Mouse (Mus musculus): ENCODE results near the gene Nop2. TPM values are rescaled to one million over a fixed set of nuclear protein-coding genes. Genes with fewer than 3 reads are reported as not detected.
A peak's percentile ranks its signal among the peaks of the same experiment; 100 is the strongest.

The Nop2 gene
- polyA plus RNA-seq, 1 experiment: 24.5 TPM

DNA sequence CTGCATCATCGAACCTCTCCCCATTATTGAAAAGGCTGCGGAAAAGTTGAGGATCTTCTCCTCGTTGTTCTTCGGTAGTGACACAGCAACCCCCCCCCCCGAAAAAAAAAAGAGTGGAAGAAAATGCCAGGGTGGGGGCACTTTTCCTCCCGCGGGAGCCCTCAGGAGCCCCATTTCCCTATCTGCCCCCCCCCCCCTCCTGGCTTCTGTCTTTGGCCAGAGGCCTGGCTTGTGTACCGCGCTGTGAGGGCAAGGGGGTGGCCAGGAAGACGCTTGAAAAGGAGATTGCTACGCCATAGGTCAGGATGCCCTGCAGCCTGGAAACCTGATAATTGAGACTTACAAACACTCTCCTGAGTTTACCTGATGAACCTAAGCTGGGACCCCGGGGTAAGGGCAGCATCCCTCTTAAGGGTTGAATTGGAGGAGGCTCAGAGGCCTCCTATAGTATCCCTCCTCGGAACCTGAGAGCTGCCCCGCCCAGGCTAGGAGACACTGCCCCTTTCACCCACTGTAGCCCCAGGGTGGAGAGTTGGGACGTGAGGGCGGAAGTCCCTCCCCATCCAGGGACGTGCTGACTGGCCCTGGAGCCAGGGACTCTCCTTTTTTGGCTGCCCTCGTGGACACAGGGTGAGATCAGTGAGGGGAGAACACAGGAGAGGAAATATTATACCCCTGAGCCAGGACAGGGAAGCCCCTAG is 34.5 kb downstream of the Nop2 start, which contains the start of gene Gapdh:
Gapdh (minus strand) TSS at position 417 of the 701 bp plus-strand sequence.
- Histone ChIP-seq H3K4me1 (peaks cover 67% of the 10 kb centered on the region), H3K9me3 (no peaks in the 10 kb centered on the region), H3K4me3 (replicated peaks) (peak within 1 kb of the TSS; percentile 100), H3K36me3 (replicated peaks; ENCODE audit: low read length) (peaks cover 76% of the 10 kb centered on the region), H3K27me3 (replicated peaks) (no peaks in the 10 kb centered on the region)
- TF ChIP-seq GATA1 (IDR thresholded peaks at IDR 0.05; ENCODE audit: borderline replicate concordance, low read length) (no peak), FLI1 (IDR thresholded peaks at IDR 0.05; ENCODE audit: low read length) (no peak)

DNA sequence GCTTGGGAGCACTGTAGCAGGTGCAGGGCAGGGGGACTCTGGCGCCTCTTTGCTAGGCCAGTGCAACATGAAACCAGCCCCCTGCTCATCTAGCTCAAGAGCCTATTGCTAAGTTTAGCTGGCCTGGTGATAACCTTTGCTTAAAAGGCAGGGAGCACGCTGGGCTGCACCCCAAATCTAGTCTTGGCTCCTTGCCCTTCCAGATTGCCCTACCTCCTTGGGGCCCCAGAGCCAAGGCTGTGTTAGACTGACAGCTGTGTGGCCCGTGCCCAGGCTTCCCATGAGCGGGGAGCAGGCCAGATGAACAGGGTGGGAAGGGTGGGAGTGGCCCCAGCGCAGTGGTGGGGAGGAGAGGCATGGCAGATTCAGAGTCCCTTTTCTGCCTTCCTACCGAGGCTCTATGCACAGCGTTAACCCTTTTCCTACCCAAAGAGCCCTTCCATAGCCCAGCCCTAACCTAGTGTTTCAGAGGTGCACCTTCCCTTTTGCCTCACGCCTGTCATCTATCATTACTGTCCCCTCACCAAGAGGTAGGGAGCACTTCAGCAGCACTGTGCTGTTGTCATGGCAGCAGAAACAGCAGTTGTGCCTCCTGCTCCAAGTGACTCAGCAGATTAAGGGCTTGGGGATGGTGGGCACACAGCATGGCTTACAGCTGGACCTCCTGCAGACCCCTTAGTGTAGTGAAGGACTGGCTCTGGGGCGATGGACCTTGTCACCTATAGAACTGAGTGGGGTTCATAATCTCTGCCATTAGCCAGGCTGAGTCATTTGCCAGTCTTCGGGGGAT is 35.3 kb downstream of the Nop2 start:
- Histone ChIP-seq H3K4me1 (peaks cover 63% of the 10 kb centered on the region), H3K4me3 (replicated peaks) (peak overlapping the region; percentile 100), H3K36me3 (replicated peaks; ENCODE audit: low read length) (peaks cover 77% of the 10 kb centered on the region), H3K27me3 (replicated peaks) (no peaks in the 10 kb centered on the region), H3K9me3 (no peaks in the 10 kb centered on the region)
- no peak for TF ChIP-seq GATA1 (IDR thresholded peaks at IDR 0.05; ENCODE audit: borderline replicate concordance, low read length)
- no peak for TF ChIP-seq FLI1 (IDR thresholded peaks at IDR 0.05; ENCODE audit: low read length)

DNA sequence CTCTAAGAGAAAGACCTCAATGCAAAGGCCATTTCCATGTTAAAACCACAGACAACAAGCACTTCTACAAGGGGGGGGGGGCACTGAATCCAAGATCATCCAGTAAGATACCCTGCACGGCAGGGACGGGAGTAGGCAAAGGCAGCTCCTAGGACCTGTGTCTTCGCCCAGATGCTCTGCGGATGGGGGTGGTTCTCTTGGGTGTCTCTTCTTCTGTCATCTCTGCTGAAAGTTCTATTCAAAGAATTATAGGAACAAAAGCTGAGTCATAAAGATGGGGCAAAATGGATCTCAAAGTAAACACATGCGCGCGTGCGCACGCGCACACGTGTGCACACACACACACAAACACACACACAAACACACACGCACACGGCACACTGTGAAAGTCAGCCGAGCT is 36.4 kb downstream of the Nop2 start:
- Histone ChIP-seq H3K4me3 (replicated peaks) (no peak overlapping the region), H3K36me3 (replicated peaks; ENCODE audit: low read length) (peaks cover 80% of the 10 kb centered on the region), H3K27me3 (replicated peaks) (no peaks in the 10 kb centered on the region), H3K9me3 (no peaks in the 10 kb centered on the region), H3K4me1 (peaks cover 55% of the 10 kb centered on the region)
- TF ChIP-seq FLI1 (IDR thresholded peaks at IDR 0.05; ENCODE audit: low read length) (no peak), GATA1 (IDR thresholded peaks at IDR 0.05; ENCODE audit: borderline replicate concordance, low read length) (no peak)

DNA sequence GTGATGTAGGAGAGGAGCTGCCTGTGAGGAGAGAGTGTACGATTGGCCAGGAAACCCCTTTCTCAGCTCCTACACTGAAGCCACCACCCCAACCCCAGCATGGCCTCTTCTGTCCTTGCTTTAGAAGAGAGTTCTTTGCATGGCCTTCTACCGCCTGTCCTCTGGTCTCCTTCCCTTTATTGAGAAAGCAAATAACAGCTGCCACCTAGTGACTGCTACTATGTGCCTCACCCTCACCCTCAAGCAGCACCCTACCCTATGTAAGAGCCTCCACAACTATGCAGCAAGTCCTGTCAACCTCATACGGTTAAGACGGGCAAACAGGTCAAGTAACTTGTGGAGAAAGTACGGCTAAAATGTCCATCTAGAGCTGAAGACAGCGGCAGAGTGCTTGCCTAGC is 38.5 kb downstream of the Nop2 start:
- TF ChIP-seq GATA1 (IDR thresholded peaks at IDR 0.05; ENCODE audit: borderline replicate concordance, low read length) (no peak), FLI1 (IDR thresholded peaks at IDR 0.05; ENCODE audit: low read length) (no peak)
- no peaks in the 10 kb centered on the region for H3K27me3 ChIP-seq (replicated peaks)
- peaks cover 80% of the 10 kb centered on the region for H3K36me3 ChIP-seq (replicated peaks; ENCODE audit: low read length)
- H3K4me3 ChIP-seq (replicated peaks): no peak overlapping the region
- H3K9me3 ChIP-seq: no peaks in the 10 kb centered on the region
- peaks cover 39% of the 10 kb centered on the region for H3K4me1 ChIP-seq

DNA sequence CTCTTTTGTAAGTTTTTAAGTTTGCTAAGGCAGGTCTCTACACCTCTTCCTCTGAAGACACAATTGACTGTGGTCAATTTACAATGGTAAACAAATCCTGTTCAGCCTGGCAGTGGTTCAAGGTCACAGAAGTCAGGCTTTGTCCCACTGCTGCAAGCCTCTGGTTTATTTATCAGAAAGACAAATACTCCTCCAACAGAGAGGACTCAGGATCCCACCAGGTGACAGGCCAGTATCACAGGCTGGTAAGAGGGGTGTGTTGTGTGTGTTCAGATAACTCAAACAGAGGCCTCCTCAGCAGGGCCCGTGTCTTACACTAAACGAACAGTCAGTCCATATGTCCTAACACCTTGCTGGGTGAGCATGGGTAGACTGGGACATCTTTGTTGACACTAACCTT is 40.8 kb downstream of the Nop2 start:
- Histone ChIP-seq H3K27me3 (replicated peaks) (no peaks in the 10 kb centered on the region), H3K4me1 (peaks cover 24% of the 10 kb centered on the region), H3K36me3 (replicated peaks; ENCODE audit: low read length) (peaks cover 99% of the 10 kb centered on the region), H3K9me3 (no peaks in the 10 kb centered on the region), H3K4me3 (replicated peaks) (no peak overlapping the region)
- no peak for TF ChIP-seq GATA1 (IDR thresholded peaks at IDR 0.05; ENCODE audit: borderline replicate concordance, low read length)
- no peak for TF ChIP-seq FLI1 (IDR thresholded peaks at IDR 0.05; ENCODE audit: low read length)

DNA sequence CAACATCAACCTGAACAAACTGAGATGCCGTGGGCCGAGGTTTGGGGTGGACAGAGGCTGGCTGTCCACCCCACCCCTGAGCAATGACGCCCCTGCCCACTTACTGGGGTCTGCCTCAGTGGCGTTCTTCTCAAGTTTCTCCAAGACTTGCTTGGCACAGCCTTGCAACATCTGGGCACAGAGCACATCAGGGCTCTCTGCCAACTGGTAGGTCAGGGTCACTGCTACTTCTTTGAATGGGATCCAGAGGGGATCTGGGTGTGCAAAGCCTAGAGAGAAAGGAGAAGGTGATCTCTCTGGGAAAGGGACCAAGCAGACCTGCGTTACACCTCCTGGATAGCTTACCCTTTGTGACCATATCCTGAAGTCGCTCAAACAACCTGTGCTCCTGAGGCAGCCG is 41.5 kb downstream of the Nop2 start:
- TF ChIP-seq GATA1 (IDR thresholded peaks at IDR 0.05; ENCODE audit: borderline replicate concordance, low read length): no peak
- TF ChIP-seq FLI1 (IDR thresholded peaks at IDR 0.05; ENCODE audit: low read length): no peak
- no peak overlapping the region for H3K4me3 ChIP-seq (replicated peaks)
- no peaks in the 10 kb centered on the region for H3K9me3 ChIP-seq
- peaks cover 16% of the 10 kb centered on the region for H3K4me1 ChIP-seq
- H3K36me3 ChIP-seq (replicated peaks; ENCODE audit: low read length): peaks cover 99% of the 10 kb centered on the region
- no peaks in the 10 kb centered on the region for H3K27me3 ChIP-seq (replicated peaks)

DNA sequence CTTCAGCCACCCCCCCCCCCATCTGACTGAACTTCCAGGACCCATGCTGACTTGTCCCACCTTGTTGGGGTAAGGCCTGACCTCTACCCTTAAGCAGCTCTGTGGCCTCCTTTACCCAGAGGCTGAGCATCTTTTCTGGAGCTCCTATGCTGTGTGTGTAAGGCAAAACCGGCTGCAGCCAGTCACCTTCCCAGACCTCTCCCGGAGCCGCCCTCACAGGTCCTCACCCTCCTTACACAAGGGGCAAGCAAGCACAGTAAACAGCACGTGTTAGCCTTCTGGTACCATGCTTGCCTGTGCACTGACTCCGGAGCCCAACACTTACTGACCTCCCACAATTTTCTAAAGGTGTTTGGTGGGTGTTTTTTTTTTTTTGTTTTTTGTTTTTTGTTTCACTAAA is 43.8 kb downstream of the Nop2 start:
- no peaks in the 10 kb centered on the region for H3K27me3 ChIP-seq (replicated peaks)
- no peaks in the 10 kb centered on the region for H3K9me3 ChIP-seq
- no peak overlapping the region for H3K4me3 ChIP-seq (replicated peaks)
- peaks cover 97% of the 10 kb centered on the region for H3K36me3 ChIP-seq (replicated peaks; ENCODE audit: low read length)
- H3K4me1 ChIP-seq: no peaks in the 10 kb centered on the region
- TF ChIP-seq GATA1 (IDR thresholded peaks at IDR 0.05; ENCODE audit: borderline replicate concordance, low read length): no peak
- TF ChIP-seq FLI1 (IDR thresholded peaks at IDR 0.05; ENCODE audit: low read length): no peak

DNA sequence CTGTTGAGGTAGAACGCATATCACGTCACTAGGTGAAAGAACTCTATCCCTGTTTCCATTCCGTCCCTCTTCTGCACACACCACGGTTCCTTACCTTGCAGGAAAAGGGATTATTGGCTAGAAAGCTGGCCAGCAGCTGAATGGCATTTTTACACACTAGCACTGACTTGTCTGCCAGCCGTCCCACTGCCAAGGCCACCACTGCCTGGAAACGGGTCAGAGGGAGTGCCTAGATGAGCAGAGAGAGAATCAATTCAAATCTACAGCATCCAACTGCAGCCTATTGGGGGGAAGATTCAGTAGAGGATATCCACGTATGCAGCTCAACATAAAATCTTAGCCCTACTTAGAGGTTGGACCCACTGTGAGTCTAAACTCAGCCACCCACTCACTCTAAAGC is 47.9 kb downstream of the Nop2 start:
- TF ChIP-seq FLI1 (IDR thresholded peaks at IDR 0.05; ENCODE audit: low read length) (no peak), GATA1 (IDR thresholded peaks at IDR 0.05; ENCODE audit: borderline replicate concordance, low read length) (no peak)
- H3K4me3 ChIP-seq (replicated peaks): no peak overlapping the region
- no peaks in the 10 kb centered on the region for H3K9me3 ChIP-seq
- peaks cover 95% of the 10 kb centered on the region for H3K36me3 ChIP-seq (replicated peaks; ENCODE audit: low read length)
- no peaks in the 10 kb centered on the region for H3K27me3 ChIP-seq (replicated peaks)
- H3K4me1 ChIP-seq: 0 out of 2 replicates have a peak, but pooled peaks cover 3% of the 10 kb centered on the region

DNA sequence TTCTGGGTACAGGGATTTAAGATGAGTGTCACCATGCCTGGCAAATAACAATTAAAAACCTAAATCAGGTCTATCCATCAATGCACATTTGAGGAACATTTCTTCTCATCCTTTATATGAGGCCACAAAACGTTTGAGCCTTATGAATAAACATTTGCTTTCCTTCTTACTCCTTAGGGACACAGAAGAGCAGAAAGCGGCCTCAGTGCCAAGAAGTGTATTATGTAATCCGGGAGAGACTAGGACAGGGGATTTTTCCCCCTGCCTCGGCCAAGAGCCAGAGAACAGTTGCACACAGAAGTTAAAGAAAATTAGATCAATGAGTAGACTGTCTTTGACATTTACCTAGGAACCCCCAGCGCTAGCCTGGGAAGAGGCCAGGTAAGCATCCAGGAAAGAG is 50.4 kb downstream of the Nop2 start:
- no peaks in the 10 kb centered on the region for H3K27me3 ChIP-seq (replicated peaks)
- H3K9me3 ChIP-seq: no peaks in the 10 kb centered on the region
- TF ChIP-seq FLI1 (IDR thresholded peaks at IDR 0.05; ENCODE audit: low read length) (no peak), GATA1 (IDR thresholded peaks at IDR 0.05; ENCODE audit: borderline replicate concordance, low read length) (no peak)
- H3K36me3 ChIP-seq (replicated peaks; ENCODE audit: low read length): peaks cover 95% of the 10 kb centered on the region
- peaks cover 4% of the 10 kb centered on the region; the same call in 1 of the 2 replicates for H3K4me1 ChIP-seq
- no peak overlapping the region for H3K4me3 ChIP-seq (replicated peaks)

DNA sequence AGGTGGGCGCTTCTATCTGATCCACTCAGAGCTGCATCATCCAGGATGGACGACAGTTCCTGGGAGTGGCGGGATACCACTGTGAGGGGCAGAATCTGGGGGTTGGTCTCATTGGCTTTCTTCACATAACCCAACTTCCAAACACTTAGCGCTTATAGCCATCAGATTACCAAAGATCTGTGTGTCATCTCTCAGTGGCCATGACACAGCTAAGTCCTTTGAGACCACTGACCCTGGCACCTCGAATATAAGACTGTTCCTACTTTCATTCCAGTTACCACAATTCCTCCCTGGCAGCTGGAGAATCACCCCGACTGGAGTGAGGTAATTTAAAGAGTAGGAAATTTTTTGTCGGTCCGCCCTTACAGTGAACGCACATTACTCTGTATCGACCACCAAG is 54.5 kb downstream of the Nop2 start:
- H3K36me3 ChIP-seq (replicated peaks; ENCODE audit: low read length): peaks cover 82% of the 10 kb centered on the region
- no peaks in the 10 kb centered on the region for H3K9me3 ChIP-seq
- peaks cover 21% of the 10 kb centered on the region for H3K4me1 ChIP-seq
- H3K27me3 ChIP-seq (replicated peaks): no peaks in the 10 kb centered on the region
- H3K4me3 ChIP-seq (replicated peaks): no peak overlapping the region
- TF ChIP-seq GATA1 (IDR thresholded peaks at IDR 0.05; ENCODE audit: borderline replicate concordance, low read length) (no peak), FLI1 (IDR thresholded peaks at IDR 0.05; ENCODE audit: low read length) (no peak)
